Mouse (Mus musculus): Measurements from ENCODE around the gene Elmsan1.

DNA sequence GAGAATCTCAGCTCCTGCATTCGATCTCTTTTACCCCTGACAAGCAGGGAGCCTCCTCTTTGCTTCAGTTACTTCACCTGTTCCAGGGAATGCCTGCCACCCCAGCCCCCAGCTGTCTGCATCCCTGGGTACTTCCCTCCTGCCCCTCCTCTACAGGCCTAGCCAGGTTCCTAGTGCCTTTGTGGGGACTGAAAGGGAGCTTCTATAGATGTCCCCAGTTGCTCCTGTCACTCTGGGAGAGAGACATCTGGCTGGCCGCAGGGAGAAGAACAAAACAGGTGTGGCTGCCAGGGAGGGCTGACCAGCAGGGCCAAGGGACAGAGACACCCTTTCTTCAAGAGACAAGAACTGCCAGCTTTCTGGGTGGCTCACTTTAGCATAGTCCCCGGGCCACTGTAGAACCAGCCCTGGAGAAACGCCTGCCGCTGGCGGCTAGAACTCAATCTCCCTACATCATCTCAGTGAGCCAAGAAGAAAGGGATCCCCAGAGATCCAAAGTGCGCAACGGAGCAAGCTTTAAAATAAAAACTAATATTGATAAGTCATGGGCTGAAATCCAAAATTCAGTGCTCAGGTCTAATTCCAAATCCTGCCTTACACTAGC lies 20.5 kb downstream of the Elmsan1 start:
- TF ChIP-seq CTCF (IDR thresholded peaks at IDR 0.05; ENCODE audit: low read depth, low read length) (no peak), POLR2A (IDR thresholded peaks at IDR 0.05; ENCODE audit: insufficient read depth, low read length) (no peak)

Data from ES-Bruce4 (cell line).